Mouse (Mus musculus): ENCODE results near the gene Krtap11-1. TPM values are rescaled to one million over a fixed set of nuclear protein-coding genes. Genes with fewer than 3 reads are reported as not detected.
A peak's percentile ranks its signal among the peaks of the same experiment; 100 is the strongest.

The Krtap11-1 gene
- polyA plus RNA-seq, 1 experiment from 2014 or later = not detected

DNA sequence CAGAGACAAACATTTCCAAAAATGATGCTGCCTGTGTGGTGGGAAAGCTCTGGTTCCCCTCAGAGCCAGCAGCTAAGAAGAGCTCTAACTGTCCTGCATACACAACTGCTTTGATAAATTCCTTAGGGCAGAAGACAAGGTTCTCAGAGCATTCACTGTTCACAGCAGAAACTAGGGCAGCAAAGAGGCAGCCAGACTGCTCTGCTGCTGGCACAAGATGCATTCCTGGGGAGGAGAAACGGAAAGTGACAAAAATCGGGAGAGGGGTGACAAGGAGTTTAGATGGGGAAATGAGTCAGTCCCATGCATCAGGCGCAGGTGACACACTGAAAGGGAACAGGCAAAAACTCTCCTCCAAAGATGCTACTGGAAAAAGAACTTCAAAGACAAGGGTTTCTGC, 16.2 kb upstream of the Krtap11-1 start:
- H3K9ac ChIP-seq (ENCODE audit: low read depth, low read length) = no peak overlapping the region
- no peaks in the 10 kb centered on the region for H3K27me3 ChIP-seq (replicated peaks; ENCODE audit: control insufficient read depth, insufficient read depth, low read length)
- H3K36me3 ChIP-seq (ENCODE audit: control insufficient read depth, insufficient read depth) = no peaks in the 10 kb centered on the region
- no peaks in the 10 kb centered on the region for H3K9me3 ChIP-seq (ENCODE audit: control insufficient read depth)
- ATAC-seq = no peak
- WGBS = 74% methylated on average over 3 of the region's 3 CpGs
- H3K4me1 ChIP-seq (replicated peaks; ENCODE audit: control insufficient read depth, insufficient read depth, low read length) = no peaks in the 10 kb centered on the region
- H3K27ac ChIP-seq (ENCODE audit: low read depth, low read length) = no peak overlapping the region
- TF ChIP-seq CTCF (IDR thresholded peaks at IDR 0.05; ENCODE audit: low read depth) = no peak
- no peak overlapping the region for H3K4me3 ChIP-seq (ENCODE audit: low read depth, low read length)
- no peak overlapping the region for H3K4me2 ChIP-seq (replicated peaks; ENCODE audit: low read depth)

DNA sequence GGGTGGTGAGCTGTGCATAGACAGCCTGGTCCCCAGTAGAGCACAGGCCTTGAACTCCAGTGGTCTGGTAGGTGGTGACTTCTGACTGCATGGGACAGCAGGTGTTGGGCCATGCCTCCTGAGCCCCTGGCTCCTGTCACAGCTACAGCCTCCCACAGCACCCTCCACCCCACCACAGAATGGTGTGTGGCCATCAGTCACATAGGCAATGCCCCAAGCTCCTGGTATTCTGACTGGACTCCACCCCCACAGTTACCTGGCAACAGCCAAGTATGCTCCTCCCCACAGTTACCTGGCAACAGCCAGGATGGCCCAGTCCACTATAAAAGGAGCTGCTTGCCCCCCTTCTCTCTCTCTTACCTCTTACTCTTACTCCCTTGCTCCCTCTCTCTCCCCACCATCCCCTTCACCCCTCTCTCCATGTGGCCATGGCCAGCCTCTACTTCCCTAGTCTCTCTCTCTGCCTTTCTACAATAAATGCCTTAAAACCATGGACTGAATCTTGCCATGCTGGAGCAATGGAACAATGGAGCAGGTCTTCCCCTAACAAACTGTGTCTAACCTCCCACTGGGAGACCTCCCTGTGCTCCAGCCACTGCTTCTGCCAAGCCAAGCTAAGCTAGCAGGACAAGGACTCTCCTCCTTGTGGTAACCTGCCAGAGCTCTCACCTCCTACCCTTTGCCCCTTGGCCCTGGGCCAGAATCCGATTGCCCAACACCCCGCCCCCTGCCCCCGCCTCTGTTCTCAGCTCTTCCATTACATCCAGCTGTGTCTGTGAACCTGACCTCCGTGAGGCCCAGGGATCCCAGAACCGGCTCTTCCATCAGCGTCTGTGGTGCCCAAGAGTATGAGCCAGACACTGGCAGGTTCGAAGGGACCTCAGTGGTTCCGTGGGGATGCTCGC, 14.9 kb upstream of the Krtap11-1 start:
- no peak overlapping the region for H3K4me3 ChIP-seq (ENCODE audit: low read depth, low read length)
- no peak overlapping the region for H3K27ac ChIP-seq (ENCODE audit: low read depth, low read length)
- no peak overlapping the region for H3K9ac ChIP-seq (ENCODE audit: low read depth, low read length)
- no peak overlapping the region for H3K4me2 ChIP-seq (replicated peaks; ENCODE audit: low read depth)
- no peaks in the 10 kb centered on the region for H3K36me3 ChIP-seq (ENCODE audit: control insufficient read depth, insufficient read depth)
- WGBS = 47% methylated on average over 9 of the region's 9 CpGs
- peak; percentile 63 for ATAC-seq
- TF ChIP-seq CTCF (IDR thresholded peaks at IDR 0.05; ENCODE audit: low read depth) = no peak
- H3K27me3 ChIP-seq (replicated peaks; ENCODE audit: control insufficient read depth, insufficient read depth, low read length) = no peaks in the 10 kb centered on the region
- H3K4me1 ChIP-seq (replicated peaks; ENCODE audit: control insufficient read depth, insufficient read depth, low read length) = no peaks in the 10 kb centered on the region
- H3K9me3 ChIP-seq (ENCODE audit: control insufficient read depth) = no peaks in the 10 kb centered on the region

DNA sequence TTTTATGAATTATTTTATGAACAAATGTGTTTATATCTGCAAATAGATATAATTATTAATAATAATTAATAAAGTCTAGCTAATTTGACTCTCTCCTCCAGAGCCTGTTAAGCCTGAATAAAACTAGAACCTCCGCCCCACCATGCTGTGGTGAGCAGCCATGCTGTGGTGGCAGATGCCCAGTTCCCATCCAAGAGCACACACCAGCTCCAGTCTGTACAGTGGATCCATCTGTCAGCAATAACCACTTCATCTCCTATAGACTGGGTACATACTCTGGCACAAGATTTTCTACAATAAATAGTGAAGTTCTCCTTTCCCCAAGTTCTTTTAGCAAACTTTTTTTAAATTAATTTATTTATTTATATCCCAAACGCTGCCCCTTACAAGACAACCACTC, 10.7 kb upstream of the Krtap11-1 start:
- no peaks in the 10 kb centered on the region for H3K36me3 ChIP-seq (ENCODE audit: control insufficient read depth, insufficient read depth)
- no peaks in the 10 kb centered on the region for H3K27me3 ChIP-seq (replicated peaks; ENCODE audit: control insufficient read depth, insufficient read depth, low read length)
- WGBS = 95% methylated on average over 2 of the region's 2 CpGs
- no peak overlapping the region for H3K9ac ChIP-seq (ENCODE audit: low read depth, low read length)
- no peak overlapping the region for H3K4me2 ChIP-seq (replicated peaks; ENCODE audit: low read depth)
- no peaks in the 10 kb centered on the region for H3K4me1 ChIP-seq (replicated peaks; ENCODE audit: control insufficient read depth, insufficient read depth, low read length)
- no peak overlapping the region for H3K4me3 ChIP-seq (ENCODE audit: low read depth, low read length)
- H3K9me3 ChIP-seq (ENCODE audit: control insufficient read depth) = no peaks in the 10 kb centered on the region
- ATAC-seq = no peak
- no peak for TF ChIP-seq CTCF (IDR thresholded peaks at IDR 0.05; ENCODE audit: low read depth)
- no peak overlapping the region for H3K27ac ChIP-seq (ENCODE audit: low read depth, low read length)

DNA sequence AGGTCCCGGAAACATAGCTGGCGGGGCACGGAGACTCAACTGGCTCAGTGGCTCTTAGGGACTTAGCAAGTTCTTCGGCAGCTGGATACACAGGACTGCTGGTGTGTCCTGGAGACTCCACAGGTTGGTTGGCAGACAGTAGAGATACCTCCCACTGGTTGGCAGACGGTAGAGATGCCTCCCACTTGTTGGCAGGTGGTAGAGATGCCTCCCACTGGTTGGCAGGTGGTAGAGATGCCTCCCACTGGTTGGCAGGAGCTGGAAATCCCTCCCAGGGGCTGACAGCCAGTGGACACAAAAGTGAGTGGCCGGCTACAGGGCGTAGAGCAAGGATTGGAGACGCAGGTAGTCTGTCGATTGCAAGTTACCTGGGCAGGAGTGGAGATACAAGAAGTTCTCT, 467 bp downstream of the Krtap11-1 start:
- H3K9me3 ChIP-seq (ENCODE audit: control insufficient read depth) = no peaks in the 10 kb centered on the region

DNA sequence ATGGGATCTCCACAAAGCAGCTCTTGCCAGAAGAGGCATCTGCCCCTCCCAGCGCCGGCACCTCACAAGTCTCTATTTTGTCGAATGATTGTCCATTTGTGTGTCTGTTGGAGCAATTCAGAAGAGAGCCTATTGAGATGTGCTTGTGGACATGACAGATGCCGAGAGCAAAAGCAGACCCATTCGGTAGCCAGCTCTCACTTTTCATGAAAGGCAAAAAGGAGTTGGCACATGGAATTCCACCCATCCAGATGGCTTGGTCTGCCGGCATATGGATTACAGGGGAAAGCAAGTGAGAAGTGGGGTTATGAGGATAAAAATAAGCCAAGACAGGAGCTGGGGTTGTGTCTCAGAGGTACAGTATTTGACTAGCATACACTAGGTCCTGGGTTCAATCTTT, 1.8 kb downstream of the Krtap11-1 start:
- Histone ChIP-seq H3K9ac (ENCODE audit: low read depth, low read length) (no peak overlapping the region), H3K4me2 (replicated peaks; ENCODE audit: low read depth) (no peak overlapping the region), H3K4me3 (ENCODE audit: low read depth, low read length) (no peak overlapping the region), H3K27me3 (replicated peaks; ENCODE audit: control insufficient read depth, insufficient read depth, low read length) (no peaks in the 10 kb centered on the region), H3K36me3 (ENCODE audit: control insufficient read depth, insufficient read depth) (no peaks in the 10 kb centered on the region), H3K27ac (ENCODE audit: low read depth, low read length) (no peak overlapping the region), H3K9me3 (ENCODE audit: control insufficient read depth) (no peaks in the 10 kb centered on the region), H3K4me1 (replicated peaks; ENCODE audit: control insufficient read depth, insufficient read depth, low read length) (no peaks in the 10 kb centered on the region)
- 85% methylated on average over 6 of the region's 6 CpGs for WGBS
- ATAC-seq = no peak
- no peak for TF ChIP-seq CTCF (IDR thresholded peaks at IDR 0.05; ENCODE audit: low read depth)

More for the DNA sequence above, 467 bp downstream of the Krtap11-1 start:
- H3K4me2 ChIP-seq (replicated peaks; ENCODE audit: low read depth) = no peak overlapping the region
- ATAC-seq = no peak
- H3K36me3 ChIP-seq (ENCODE audit: control insufficient read depth, insufficient read depth) = no peaks in the 10 kb centered on the region
- no peaks in the 10 kb centered on the region for H3K4me1 ChIP-seq (replicated peaks; ENCODE audit: control insufficient read depth, insufficient read depth, low read length)
- H3K4me3 ChIP-seq (ENCODE audit: low read depth, low read length) = no peak overlapping the region
- 91% methylated on average over 9 of the region's 9 CpGs for WGBS
- no peak for TF ChIP-seq CTCF (IDR thresholded peaks at IDR 0.05; ENCODE audit: low read depth)
- H3K27ac ChIP-seq (ENCODE audit: low read depth, low read length) = no peak overlapping the region
- H3K9ac ChIP-seq (ENCODE audit: low read depth, low read length) = no peak overlapping the region
- no peaks in the 10 kb centered on the region for H3K27me3 ChIP-seq (replicated peaks; ENCODE audit: control insufficient read depth, insufficient read depth, low read length)

DNA sequence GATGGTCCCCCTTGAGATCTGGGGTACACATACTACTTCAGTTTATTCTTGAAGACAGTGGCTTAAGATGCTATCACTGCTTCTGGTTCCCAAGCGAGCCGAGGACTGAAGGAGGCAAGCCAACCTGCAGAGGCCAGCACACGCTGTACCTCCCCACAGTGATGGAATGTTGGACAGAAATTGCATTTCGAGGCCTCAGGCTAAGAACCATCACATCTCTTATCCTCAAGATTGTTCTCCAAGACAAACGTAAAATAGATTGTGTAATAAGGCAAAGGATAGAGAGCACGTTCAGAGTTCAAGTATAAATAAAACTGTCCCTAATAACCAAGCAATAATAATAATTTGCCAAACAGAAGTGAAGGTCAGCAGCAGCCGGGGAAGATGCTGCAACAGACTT, 2.8 kb downstream of the Krtap11-1 start:
- no peaks in the 10 kb centered on the region for H3K4me1 ChIP-seq (replicated peaks; ENCODE audit: control insufficient read depth, insufficient read depth, low read length)
- H3K27me3 ChIP-seq (replicated peaks; ENCODE audit: control insufficient read depth, insufficient read depth, low read length) = no peaks in the 10 kb centered on the region
- no peak overlapping the region for H3K9ac ChIP-seq (ENCODE audit: low read depth, low read length)
- H3K36me3 ChIP-seq (ENCODE audit: control insufficient read depth, insufficient read depth) = no peaks in the 10 kb centered on the region
- H3K4me2 ChIP-seq (replicated peaks; ENCODE audit: low read depth) = no peak overlapping the region
- no peak overlapping the region for H3K4me3 ChIP-seq (ENCODE audit: low read depth, low read length)
- TF ChIP-seq CTCF (IDR thresholded peaks at IDR 0.05; ENCODE audit: low read depth) = no peak
- no peak for ATAC-seq
- 60% methylated on average over 7 of the region's 7 CpGs for WGBS
- no peaks in the 10 kb centered on the region for H3K9me3 ChIP-seq (ENCODE audit: control insufficient read depth)
- H3K27ac ChIP-seq (ENCODE audit: low read depth, low read length) = no peak overlapping the region
